Mouse (Mus musculus): Measurements from ENCODE around the gene Dysf. TPM values are rescaled to one million over a fixed set of nuclear protein-coding genes. Genes with fewer than 3 reads are reported as not detected.

Dysf gene
- polyA plus RNA-seq, 2 experiments, result 1.6 to 1.9 TPM

DNA sequence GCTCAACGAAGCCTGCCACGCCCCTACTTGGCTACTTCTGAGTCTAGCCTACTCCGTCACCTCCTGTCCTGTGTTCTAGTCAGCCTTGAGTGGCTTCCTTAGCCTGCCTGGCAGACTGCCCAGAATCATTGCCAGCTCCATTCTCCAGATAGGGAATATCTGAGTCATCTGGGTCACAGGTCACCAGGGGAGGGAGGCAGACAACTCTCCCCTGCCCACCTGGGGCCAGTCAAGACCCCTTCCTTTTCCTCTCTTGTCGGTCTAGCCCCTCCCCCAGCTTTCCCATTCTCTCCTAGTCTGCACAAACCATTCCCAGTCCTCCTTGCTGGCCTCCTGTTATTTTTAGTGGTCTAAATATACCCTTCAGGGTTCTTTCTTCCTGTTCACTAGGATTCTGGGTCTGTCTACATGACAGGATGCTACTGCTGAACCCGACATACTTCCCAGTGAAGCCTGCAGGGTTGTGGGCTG is 50.3 kb downstream of the Dysf start:
- Histone ChIP-seq H3K9me3 (ENCODE audit: control insufficient read depth, low read length) (no peaks in the 10 kb centered on the region), H3K4me2 (ENCODE audit: low read depth) (no peak overlapping the region), H3K4me3 (ENCODE audit: insufficient read depth in 1 of 2, low read depth in 2 of 2, low read length in 2 of 2) (no peak overlapping the region), H3K9ac (replicated peaks) (no peak overlapping the region), H3K27ac (no peak overlapping the region), H3K36me3 (replicated peaks; ENCODE audit: control insufficient read depth, insufficient read depth, low read depth) (no peaks in the 10 kb centered on the region), H3K27me3 (ENCODE audit: control insufficient read depth, insufficient read depth, low read length) (no peaks in the 10 kb centered on the region), H3K4me1 (replicated peaks; ENCODE audit: control insufficient read depth in 2 of 2, insufficient read depth in 2 of 2, low read length in 1 of 2) (no peaks in the 10 kb centered on the region)
- DNase-seq (ENCODE audit: low read depth in 3 of 3, low spot score in 3 of 3), result no peak
- 34% methylated on average over 5 of the region's 5 CpGs for WGBS (ENCODE audit: insufficient replicate concordance)
- TF ChIP-seq EP300 (IDR thresholded peaks at IDR 0.05; ENCODE audit: low read depth), result no peak
- no peak for TF ChIP-seq CTCF (IDR thresholded peaks at IDR 0.05; ENCODE audit: low read depth)
- ATAC-seq (ENCODE audit: insufficient read depth), result no peak

DNA sequence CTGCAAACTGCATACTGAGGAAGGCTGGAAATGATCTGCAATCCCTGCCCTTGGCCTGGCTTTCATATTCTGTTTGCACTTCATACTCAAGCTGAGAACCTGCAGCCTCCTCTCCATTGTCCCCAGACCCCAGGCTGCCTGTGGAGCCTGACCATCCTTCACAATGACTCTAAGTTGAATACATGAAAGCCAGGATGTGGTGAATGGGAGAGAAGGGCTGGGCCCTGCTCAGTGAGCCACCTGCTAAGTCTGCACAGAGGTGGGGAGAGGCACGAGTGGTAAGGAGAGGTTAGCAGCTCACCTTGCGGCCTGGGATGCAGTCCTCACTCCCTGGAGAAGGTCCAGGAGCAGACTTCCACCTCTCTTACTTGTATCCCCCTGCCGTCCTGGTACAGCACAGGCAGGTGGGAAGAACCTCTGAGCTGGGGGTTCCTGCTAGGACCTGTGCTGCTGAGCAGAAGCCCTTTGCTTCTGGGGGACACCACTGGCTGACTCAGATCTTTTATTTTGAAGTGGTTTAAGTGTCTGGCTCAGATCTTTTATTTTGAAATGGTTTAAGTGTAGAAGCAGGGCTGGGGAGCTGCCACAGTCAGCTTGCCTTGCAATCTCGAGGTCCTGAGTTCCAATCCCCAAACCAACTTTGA is 51.5 kb downstream of the Dysf start:
- no peaks in the 10 kb centered on the region for H3K9me3 ChIP-seq (ENCODE audit: control insufficient read depth, low read length)
- TF ChIP-seq CTCF (IDR thresholded peaks at IDR 0.05; ENCODE audit: low read depth) (no peak), EP300 (IDR thresholded peaks at IDR 0.05; ENCODE audit: low read depth) (no peak)
- H3K4me1 ChIP-seq (replicated peaks; ENCODE audit: control insufficient read depth in 2 of 2, insufficient read depth in 2 of 2, low read length in 1 of 2), result no peaks in the 10 kb centered on the region
- WGBS (ENCODE audit: insufficient replicate concordance), result 43% methylated on average over 4 of the region's 4 CpGs
- DNase-seq (ENCODE audit: low read depth in 3 of 3, low spot score in 3 of 3) (no peak), ATAC-seq (ENCODE audit: insufficient read depth) (no peak)
- H3K4me2 ChIP-seq (ENCODE audit: low read depth), result no peak overlapping the region
- H3K4me3 ChIP-seq (ENCODE audit: insufficient read depth in 1 of 2, low read depth in 2 of 2, low read length in 2 of 2), result no peak overlapping the region
- H3K36me3 ChIP-seq (replicated peaks; ENCODE audit: control insufficient read depth, insufficient read depth, low read depth), result no peaks in the 10 kb centered on the region
- H3K9ac ChIP-seq (replicated peaks), result no peak overlapping the region
- no peak overlapping the region for H3K27ac ChIP-seq
- H3K27me3 ChIP-seq (ENCODE audit: control insufficient read depth, insufficient read depth, low read length), result no peaks in the 10 kb centered on the region

DNA sequence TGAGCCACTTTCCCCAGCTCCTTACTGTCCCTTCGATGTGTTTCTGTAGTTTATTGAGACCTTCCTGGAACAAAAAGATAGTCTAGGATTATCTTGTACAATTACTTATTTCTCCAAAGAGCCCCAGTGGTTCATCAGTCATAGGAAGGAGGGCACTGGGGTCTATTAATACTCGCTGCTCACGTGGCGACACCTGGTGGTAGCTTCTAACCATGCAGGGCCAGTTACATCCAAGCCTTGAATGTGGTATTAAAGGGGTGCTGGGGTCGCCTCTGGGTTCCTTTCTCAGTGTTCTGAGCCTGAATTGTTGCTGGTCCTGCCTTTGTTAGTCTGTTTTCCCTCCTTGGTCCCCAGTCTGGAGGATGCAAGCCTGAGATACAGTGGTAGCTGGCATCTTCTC is 52.9 kb downstream of the Dysf start:
- Histone ChIP-seq H3K4me3 (ENCODE audit: insufficient read depth in 1 of 2, low read depth in 2 of 2, low read length in 2 of 2) (no peak overlapping the region), H3K4me1 (replicated peaks; ENCODE audit: control insufficient read depth in 2 of 2, insufficient read depth in 2 of 2, low read length in 1 of 2) (no peaks in the 10 kb centered on the region), H3K36me3 (replicated peaks; ENCODE audit: control insufficient read depth, insufficient read depth, low read depth) (no peaks in the 10 kb centered on the region), H3K27ac (no peak overlapping the region), H3K27me3 (ENCODE audit: control insufficient read depth, insufficient read depth, low read length) (no peaks in the 10 kb centered on the region), H3K9ac (replicated peaks) (no peak overlapping the region), H3K4me2 (ENCODE audit: low read depth) (no peak overlapping the region), H3K9me3 (ENCODE audit: control insufficient read depth, low read length) (no peaks in the 10 kb centered on the region)
- 5% methylated on average over 5 of the region's 5 CpGs for WGBS (ENCODE audit: insufficient replicate concordance)
- DNase-seq (ENCODE audit: low read depth in 3 of 3, low spot score in 3 of 3) (peak in 1 of 3 experiments; percentile 11), ATAC-seq (ENCODE audit: insufficient read depth) (no peak)
- TF ChIP-seq EP300 (IDR thresholded peaks at IDR 0.05; ENCODE audit: low read depth) (no peak), CTCF (IDR thresholded peaks at IDR 0.05; ENCODE audit: low read depth) (peak; percentile 85)

DNA sequence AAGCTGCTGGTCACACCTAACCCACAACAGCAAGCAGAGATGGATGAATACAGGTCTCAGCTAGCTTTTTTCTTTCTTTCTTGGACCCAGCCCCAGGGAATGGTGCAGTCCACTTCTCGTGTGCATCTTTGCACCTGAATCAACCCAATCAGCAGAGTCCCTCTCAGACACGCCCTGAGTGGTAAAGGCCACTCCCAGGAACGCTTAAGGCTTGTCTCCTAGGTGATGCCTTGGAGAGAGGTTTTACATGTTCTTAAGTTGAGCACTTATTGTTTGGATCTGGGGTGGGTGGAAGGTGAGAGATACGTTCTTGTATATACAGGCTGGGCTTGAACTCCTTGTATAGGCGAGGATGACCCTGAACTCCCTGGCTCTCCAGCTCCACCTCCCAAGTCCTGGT is 54.2 kb downstream of the Dysf start:
- 55% methylated on average over 5 of the region's 5 CpGs for WGBS (ENCODE audit: insufficient replicate concordance)

DNA sequence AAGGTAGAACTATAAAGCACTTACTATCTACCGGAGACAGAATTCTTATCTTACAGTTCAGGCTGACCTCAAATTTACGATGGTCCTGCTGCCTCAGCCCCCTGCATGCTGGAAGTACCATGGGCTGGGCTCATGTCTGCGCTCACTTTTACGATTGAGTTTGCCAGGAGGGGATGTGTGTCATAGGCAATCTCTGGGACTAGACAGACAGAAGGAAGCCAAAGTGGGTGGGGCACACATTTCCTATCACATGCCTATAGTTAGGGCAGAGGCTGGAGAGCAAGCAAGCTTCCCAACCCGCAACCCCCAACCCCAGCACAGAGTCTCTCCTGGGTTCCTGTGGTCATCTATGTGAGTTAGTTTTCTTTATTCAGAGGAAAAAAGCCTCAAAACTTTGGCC is 59.8 kb downstream of the Dysf start:
- Histone ChIP-seq H3K4me2 (ENCODE audit: low read depth) (no peak overlapping the region), H3K9ac (replicated peaks) (no peak overlapping the region), H3K36me3 (replicated peaks; ENCODE audit: control insufficient read depth, insufficient read depth, low read depth) (no peaks in the 10 kb centered on the region), H3K27ac (no peak overlapping the region), H3K27me3 (ENCODE audit: control insufficient read depth, insufficient read depth, low read length) (no peaks in the 10 kb centered on the region), H3K9me3 (ENCODE audit: control insufficient read depth, low read length) (no peaks in the 10 kb centered on the region), H3K4me3 (ENCODE audit: insufficient read depth in 1 of 2, low read depth in 2 of 2, low read length in 2 of 2) (no peak overlapping the region), H3K4me1 (replicated peaks; ENCODE audit: control insufficient read depth in 2 of 2, insufficient read depth in 2 of 2, low read length in 1 of 2) (no peaks in the 10 kb centered on the region)
- no peak for DNase-seq (ENCODE audit: low read depth in 3 of 3, low spot score in 3 of 3)
- WGBS (ENCODE audit: insufficient replicate concordance), result 11% methylated on average over 5 of the region's 5 CpGs
- no peak for TF ChIP-seq CTCF (IDR thresholded peaks at IDR 0.05; ENCODE audit: low read depth)
- no peak for TF ChIP-seq EP300 (IDR thresholded peaks at IDR 0.05; ENCODE audit: low read depth)
- ATAC-seq (ENCODE audit: insufficient read depth), result no peak

More for the DNA sequence above, 54.2 kb downstream of the Dysf start:
- H3K9me3 ChIP-seq (ENCODE audit: control insufficient read depth, low read length), result no peaks in the 10 kb centered on the region
- no peak overlapping the region for H3K4me2 ChIP-seq (ENCODE audit: low read depth)
- ATAC-seq (ENCODE audit: insufficient read depth) (no peak), DNase-seq (ENCODE audit: low read depth in 3 of 3, low spot score in 3 of 3) (no peak)
- H3K27me3 ChIP-seq (ENCODE audit: control insufficient read depth, insufficient read depth, low read length), result no peaks in the 10 kb centered on the region
- H3K4me3 ChIP-seq (ENCODE audit: insufficient read depth in 1 of 2, low read depth in 2 of 2, low read length in 2 of 2), result no peak overlapping the region
- H3K36me3 ChIP-seq (replicated peaks; ENCODE audit: control insufficient read depth, insufficient read depth, low read depth), result no peaks in the 10 kb centered on the region
- no peak for TF ChIP-seq EP300 (IDR thresholded peaks at IDR 0.05; ENCODE audit: low read depth)
- TF ChIP-seq CTCF (IDR thresholded peaks at IDR 0.05; ENCODE audit: low read depth), result no peak
- H3K9ac ChIP-seq (replicated peaks), result no peak overlapping the region
- no peak overlapping the region for H3K27ac ChIP-seq
- no peaks in the 10 kb centered on the region for H3K4me1 ChIP-seq (replicated peaks; ENCODE audit: control insufficient read depth in 2 of 2, insufficient read depth in 2 of 2, low read length in 1 of 2)

Data from liver, embryonic 14.5 days (tissue).